Mouse (Mus musculus): ENCODE measurements around the gene Fpgt. TPM values are rescaled to one million over a fixed set of nuclear protein-coding genes. Genes with fewer than 3 reads are reported as not detected.

Fpgt gene
- polyA plus RNA-seq (2015; fragmentation: Illumina TruSeq; extraction: RNeasy Lipid Tissue Mini Kit (QIAGEN cat#74804); ENCODE audit: insufficient read depth, low replicate concordance) = 31.4 TPM

GRCm38 (mm10) chr3:155093116-155093956 is at the start of gene Fpgt, which contains the start of gene Lrriq3:
Gene Fpgt (minus strand): TSS chr3:155093403.
Gene Lrriq3 (plus strand): TSS chr3:155093434.

GRCm38 (mm10) chr3:155055231-155055916 is 37.8 kb downstream of the Fpgt start, which contains the start of gene Tnni3k:
Gene Tnni3k (minus strand): TSS chr3:155055407.

Other genes starting within 250 kb of the Fpgt start
- gene Tnni3k, start 38.0 kb downstream of the Fpgt start, polyA plus RNA-seq (2015; fragmentation: Illumina TruSeq; extraction: RNeasy Lipid Tissue Mini Kit (QIAGEN cat#74804); ENCODE audit: insufficient read depth, low replicate concordance) = not detected
- 0.69 TPM for gene Lrriq3, start within 50 bp of the Fpgt start, polyA plus RNA-seq (2015; fragmentation: Illumina TruSeq; extraction: RNeasy Lipid Tissue Mini Kit (QIAGEN cat#74804); ENCODE audit: insufficient read depth, low replicate concordance)